Mouse (Mus musculus) left cerebral cortex, postnatal 10 days (tissue): ENCODE results near the gene Galnt2. TPM values are rescaled to one million over a fixed set of nuclear protein-coding genes. Genes with fewer than 3 reads are reported as not detected.
A peak's percentile ranks its signal among the peaks of the same experiment; 100 is the strongest.

ENCODE experiments used
- DNase-seq, 2 experiments: peaks; one replicate each; pipeline ENCODE4 v3.0.0; 2021 to 2022; ENCODE audit warnings: low spot score in 2 of 2, mixed read lengths in 1 of 2; ENCODE audit errors: extremely low spot score in 1 of 2
- intact Hi-C: fragments of 180-260 bp; cut with DNase I; formaldehyde crosslinking; loops from one replicate; pipeline ENCODE4 v1.15.1; 2025
- total RNA-seq, 2 experiments: library from RNA; stranded (reverse); gene quantifications; 2 replicates each; pipeline ENCODE4 v1.2.3; 2021

Gene Galnt2
- total RNA-seq, 2 experiments from 2014 or later, result 86.0 to 91.2 TPM

GRCm38 (mm10) chr8:124375727-124376126, 144.5 kb downstream of the Galnt2 start:
- intact Hi-C loops, result no loop called here
- peak in 1 of 2 experiments; percentile 32 for DNase-seq

- no peak for DNase-seq
- intact Hi-C loops, result no loop called here
Measured at GRCm38 (mm10) chr8:124376406-124376805, 145.2 kb downstream of the Galnt2 start.

- peak in 1 of 2 experiments; percentile 19 for DNase-seq
- intact Hi-C loops, result no loop called here
Measured at GRCm38 (mm10) chr8:124379289-124379688, 148.1 kb downstream of the Galnt2 start.

- DNase-seq, result no peak
- intact Hi-C loops, result no loop called here
Measured at GRCm38 (mm10) chr8:124382235-124382634, 151.0 kb downstream of the Galnt2 start.

- intact Hi-C loops, result no loop called here
- DNase-seq, result no peak
Measured at GRCm38 (mm10) chr8:124384336-124384735, 153.1 kb downstream of the Galnt2 start.

GRCm38 (mm10) chr8:124386225-124386899, 155.2 kb downstream of the Galnt2 start:
- intact Hi-C loops, result no loop called here
- no peak for DNase-seq

GRCm38 (mm10) chr8:124389495-124389894, 158.3 kb downstream of the Galnt2 start:
- intact Hi-C loops, result no loop called here
- peak; percentile 74 for DNase-seq

- peak in 1 of 2 experiments; percentile 73 for DNase-seq
- intact Hi-C loops, result loop anchor here (10.0 kb wide), 1 partner anchor 124 kb away; no protein-coding TSS in a partner anchor
Measured at GRCm38 (mm10) chr8:124391191-124391590, 160.0 kb downstream of the Galnt2 start.

- DNase-seq, result no peak
- intact Hi-C loops, result loop anchor here (10.0 kb wide), 1 partner anchor 122 kb away; no protein-coding TSS in a partner anchor
Measured at GRCm38 (mm10) chr8:124392271-124393012, 161.3 kb downstream of the Galnt2 start.

GRCm38 (mm10) chr8:124393013-124393412, 161.8 kb downstream of the Galnt2 start:
- intact Hi-C loops, result loop anchor here (10.0 kb wide), 1 partner anchor 122 kb away; no protein-coding TSS in a partner anchor
- no peak for DNase-seq

- intact Hi-C loops, result loop anchor here (10.0 kb wide), 1 partner anchor 121 kb away; no protein-coding TSS in a partner anchor
Measured at GRCm38 (mm10) chr8:124393927-124394326, 162.7 kb downstream of the Galnt2 start.

GRCm38 (mm10) chr8:124394951-124395350, 163.8 kb downstream of the Galnt2 start:
- no peak for DNase-seq
- intact Hi-C loops, result loop anchor here (5.0 to 10.0 kb wide), 2 partner anchors 37 to 120 kb away; no protein-coding TSS in a partner anchor

More at GRCm38 (mm10) chr8:124393927-124394326, 162.7 kb downstream of the Galnt2 start:
- peak in 1 of 2 experiments; percentile 59 for DNase-seq

Other genes starting within 250 kb of the Galnt2 start
- gene Abcb10, start 248.3 kb upstream of the Galnt2 start, total RNA-seq, result 10 to 100 TPM; 16.4 to 20.0 TPM
- gene Taf5l, start 210.0 kb upstream of the Galnt2 start, total RNA-seq, result 10 to 100 TPM; 23.7 to 25.2 TPM
- gene Urb2, start 209.9 kb upstream of the Galnt2 start, total RNA-seq, result 10 to 100 TPM; 11.3 to 11.5 TPM
- 100 to 1,000 TPM; 126 to 127 TPM for gene Pgbd5, start 208.3 kb downstream of the Galnt2 start, total RNA-seq